Mouse (Mus musculus) right cerebral cortex, adult 18-20 months (tissue): ENCODE data around the gene Scn10a.

Experiments
- DNase-seq: peaks from one replicate; pipeline ENCODE4 v3.0.0; 2022; ENCODE audit warnings: mixed read lengths

The Scn10a gene

GRCm38 (mm10) chr9:119719222-119719621 is at the start of gene Scn10a:
Gene Scn10a, minus strand, starts transcription at chr9:119719322.
- DNase-seq: no peak

GRCm38 (mm10) chr9:119768585-119768984 is 49.5 kb upstream of the Scn10a start:
- peak; percentile 8 for DNase-seq

GRCm38 (mm10) chr9:119760226-119760625 is 41.1 kb upstream of the Scn10a start:
- DNase-seq: no peak

- DNase-seq: no peak
Observed at GRCm38 (mm10) chr9:119759457-119759856, 40.3 kb upstream of the Scn10a start.

- peak; percentile 45 for DNase-seq
Observed at GRCm38 (mm10) chr9:119751507-119751906, 32.4 kb upstream of the Scn10a start.

GRCm38 (mm10) chr9:119749112-119749511 is 30.0 kb upstream of the Scn10a start:
- DNase-seq: no peak

- DNase-seq: no peak
Observed at GRCm38 (mm10) chr9:119743900-119744299, 24.8 kb upstream of the Scn10a start.

GRCm38 (mm10) chr9:119743312-119743711 is 24.2 kb upstream of the Scn10a start:
- no peak for DNase-seq

- DNase-seq: no peak
Observed at GRCm38 (mm10) chr9:119741101-119741786, 22.1 kb upstream of the Scn10a start.

- no peak for DNase-seq
Observed at GRCm38 (mm10) chr9:119728412-119729097, 9.4 kb upstream of the Scn10a start.

GRCm38 (mm10) chr9:119726990-119727389 is 7.9 kb upstream of the Scn10a start:
- no peak for DNase-seq

- peak; percentile 31 for DNase-seq
Observed at GRCm38 (mm10) chr9:119725293-119725862, 6.3 kb upstream of the Scn10a start.

- DNase-seq: no peak
Observed at GRCm38 (mm10) chr9:119706700-119707099, 12.4 kb downstream of the Scn10a start.

GRCm38 (mm10) chr9:119691505-119691904 is 27.6 kb downstream of the Scn10a start:
- no peak for DNase-seq

- no peak for DNase-seq
Observed at GRCm38 (mm10) chr9:119691001-119691400, 28.1 kb downstream of the Scn10a start.

GRCm38 (mm10) chr9:119687893-119688292 is 31.2 kb downstream of the Scn10a start:
- no peak for DNase-seq

GRCm38 (mm10) chr9:119686187-119686586 is 32.9 kb downstream of the Scn10a start:
- DNase-seq: no peak

GRCm38 (mm10) chr9:119680896-119681295 is 38.2 kb downstream of the Scn10a start:
- no peak for DNase-seq

- DNase-seq: no peak
Observed at GRCm38 (mm10) chr9:119664109-119664508, 55.0 kb downstream of the Scn10a start.

GRCm38 (mm10) chr9:119656111-119656510 is 63.0 kb downstream of the Scn10a start:
- DNase-seq: peak; percentile 11

GRCm38 (mm10) chr9:119653758-119654157 is 65.4 kb downstream of the Scn10a start:
- no peak for DNase-seq

- DNase-seq: peak; percentile 46
Observed at GRCm38 (mm10) chr9:119646942-119647547, 72.1 kb downstream of the Scn10a start.

- no peak for DNase-seq
Observed at GRCm38 (mm10) chr9:119641985-119642384, 77.1 kb downstream of the Scn10a start.
